Mouse (Mus musculus) liver (tissue): ENCODE measurements around the gene Gdi2.

Source experiments
- DNase-seq: peaks from one replicate; pipeline ENCODE4 v3.0.0-alpha.2; 2020; ENCODE audit warnings: mixed read lengths

Gdi2 gene

DNA sequence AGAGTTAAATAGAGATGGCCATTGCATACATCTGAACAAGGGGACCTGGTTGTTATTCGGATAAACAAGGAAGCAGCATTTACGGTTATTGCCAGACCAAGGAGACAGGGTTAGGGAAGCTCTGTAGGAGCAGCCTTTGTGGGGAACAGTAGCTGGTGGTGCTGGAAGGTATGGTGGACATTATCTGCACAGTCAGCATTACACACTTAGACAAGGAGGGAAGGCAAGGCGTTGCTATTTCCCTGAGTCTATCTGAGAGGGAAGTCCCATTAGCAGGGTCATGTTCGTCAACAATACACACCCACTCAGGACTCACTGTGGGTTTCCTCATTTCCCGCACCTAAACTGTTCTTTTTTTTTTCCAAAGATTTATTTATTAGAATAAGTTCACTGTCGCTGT lies 10.0 kb downstream of the Gdi2 start:
- DNase-seq = no peak

DNA sequence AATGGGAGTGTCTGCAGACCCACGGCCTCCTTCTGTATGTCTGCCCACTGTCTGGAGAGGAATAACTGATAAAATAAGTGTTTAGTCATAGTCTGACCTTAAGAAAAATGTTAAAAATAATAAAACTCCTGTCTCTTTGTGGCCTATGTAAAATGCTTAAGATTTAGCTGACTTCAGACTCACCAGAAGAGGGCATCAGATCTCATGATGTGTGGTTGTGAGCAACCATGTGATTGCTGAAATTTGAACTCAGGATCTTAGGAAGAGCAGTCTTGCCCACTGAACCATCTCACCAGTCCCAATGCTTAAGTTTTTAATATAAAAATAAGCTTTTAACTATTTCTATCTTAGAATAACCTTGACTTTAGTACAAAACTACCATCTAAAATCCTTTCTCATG lies 25.3 kb downstream of the Gdi2 start:
- DNase-seq = no peak

GRCm38 (mm10) chr13:3563953-3564352 lies 26.1 kb downstream of the Gdi2 start:
- DNase-seq = no peak

- DNase-seq = no peak
Measured at GRCm38 (mm10) chr13:3590789-3591188, 52.9 kb downstream of the Gdi2 start.

DNA sequence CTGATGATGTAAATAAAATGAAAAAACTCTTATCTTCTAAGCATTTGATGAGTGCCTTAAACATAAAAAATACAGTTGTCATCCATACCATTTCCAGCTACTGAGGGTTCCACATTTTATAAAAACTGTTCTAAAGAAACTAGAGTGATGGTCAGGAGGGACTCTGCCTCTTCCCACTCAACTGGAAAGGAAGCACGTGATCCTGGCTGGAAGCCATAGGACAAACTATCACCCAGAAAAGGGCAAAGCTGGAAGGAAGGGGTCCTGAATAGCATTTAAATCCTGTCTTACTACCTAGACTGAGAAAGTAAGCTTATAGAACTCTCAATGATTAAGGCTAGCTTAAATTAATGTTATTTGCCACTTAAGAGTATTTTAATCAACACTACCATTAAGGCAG lies 56.4 kb downstream of the Gdi2 start:
- DNase-seq = no peak

GRCm38 (mm10) chr13:3596232-3596631 lies 58.4 kb downstream of the Gdi2 start:
- no peak for DNase-seq

GRCm38 (mm10) chr13:3609780-3610117 lies 71.9 kb downstream of the Gdi2 start:
- no peak for DNase-seq

DNA sequence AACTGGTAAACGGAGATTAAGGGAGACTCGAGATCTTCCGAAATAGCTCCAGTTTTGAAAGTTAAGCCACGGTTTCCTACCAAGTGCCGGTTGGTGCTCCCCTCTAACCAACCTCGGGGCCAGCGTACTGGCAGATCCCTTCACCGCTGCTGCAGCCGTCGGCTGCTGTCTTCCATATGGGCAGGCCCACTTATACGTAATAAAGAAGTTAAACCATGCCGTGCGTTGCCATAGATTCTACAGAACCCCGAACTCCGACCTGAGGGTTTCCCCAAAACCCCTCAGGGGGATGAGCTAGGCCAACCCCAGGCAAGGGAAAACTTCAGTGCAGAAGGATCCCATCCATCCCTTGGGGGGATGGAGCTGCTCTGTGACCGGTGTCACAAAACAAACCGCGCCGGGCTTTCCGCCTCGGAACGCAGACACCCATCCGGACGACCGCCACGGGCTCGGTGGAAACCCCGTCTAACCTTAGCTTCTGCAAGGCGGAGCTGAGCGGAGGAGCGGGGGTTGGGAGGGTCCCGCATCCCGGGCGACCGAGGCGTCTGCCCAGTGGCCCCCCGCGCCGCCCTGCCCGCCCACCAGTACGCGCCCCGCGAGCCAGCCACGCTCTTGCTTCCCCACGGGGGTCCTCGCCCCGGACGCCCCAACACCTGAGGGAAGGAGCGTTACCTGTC lies 72.4 kb downstream of the Gdi2 start:
- peak; percentile 45 for DNase-seq

GRCm38 (mm10) chr13:3610795-3611438 lies 73.1 kb downstream of the Gdi2 start, which contains the start of gene Fam208b:
Gene Fam208b, minus strand, starts transcription at chr13:3611108.
- peak; percentile 98 for DNase-seq
